Mouse (Mus musculus) hindbrain, embryonic 14.5 days (tissue): ENCODE measurements around the gene Herc3. TPM values are rescaled to one million over a fixed set of nuclear protein-coding genes. Genes with fewer than 3 reads are reported as not detected.
A peak's percentile ranks its signal among the peaks of the same experiment; 100 is the strongest.

Experiments
- ATAC-seq: fragments of 200-750 bp; cut with Nextera tagmentation; 2 replicates; pipeline ENCODE4 v1.8.0; 2017; ENCODE audit warnings: moderate number of reproducible peaks, mild to moderate bottlenecking, moderate TSS enrichment, moderate library complexity; ENCODE audit not compliant: low FRiP score
- DNase-seq: peaks from one replicate; pipeline ENCODE4 v3.0.0-alpha.2; 2015; ENCODE audit warnings: low spot score
- H3K27ac ChIP-seq: fragments of 300-500 bp; sonication (generic); 2 replicates; pipeline ENCODE4 v1.5.1; 2014; ENCODE audit warnings: mild to moderate bottlenecking, moderate library complexity
- H3K27me3 ChIP-seq: fragments of 300-500 bp; sonication (generic); 2 replicates; pipeline ENCODE4 v1.6.1; 2014; ENCODE audit warnings: mild to moderate bottlenecking, low read length, mixed read lengths; ENCODE audit not compliant: control insufficient read depth, insufficient read depth
- H3K36me3 ChIP-seq: fragments of 300-500 bp; sonication (generic); replicated peaks from 2 replicates; pipeline ENCODE4 v1.6.1; 2014; ENCODE audit not compliant: control insufficient read depth, insufficient read depth
- H3K4me1 ChIP-seq: fragments of 300-500 bp; sonication (generic); replicated peaks from 2 replicates; pipeline ENCODE4 v1.6.1; 2014; ENCODE audit warnings: antibody characterized with exemption, low read length, mixed read lengths; ENCODE audit not compliant: control insufficient read depth, insufficient read depth
- H3K4me2 ChIP-seq: fragments of 300-500 bp; sonication (generic); replicated peaks from 2 replicates; pipeline ENCODE4 v1.6.1; 2014; ENCODE audit warnings: mild to moderate bottlenecking, moderate library complexity
- H3K4me3 ChIP-seq: fragments of 300-500 bp; sonication (generic); replicated peaks from 2 replicates; pipeline ENCODE4 v1.5.1; 2014; ENCODE audit warnings: mild to moderate bottlenecking, low read length
- H3K9ac ChIP-seq: fragments of 300-500 bp; sonication (generic); 2 replicates; pipeline ENCODE4 v1.6.1; 2014
- H3K9me3 ChIP-seq: fragments of 300-500 bp; sonication (generic); 2 replicates; pipeline ENCODE4 v1.6.1; 2016; ENCODE audit warnings: low read length; ENCODE audit not compliant: control insufficient read depth
- WGBS: fragments of 180-500 bp; shearing (Covaris S2); extraction: QIAGEN DNeasy Blood & Tissue Kit; methylation state at CpG from one replicate; pipeline ENCODE4 v1.1.7; 2014; 5-methylcytosine and 5-hydroxymethylcytosine counted together
- polyA plus RNA-seq: library from polyadenylated mRNA; unstranded; fragments of >200 nt; fragmentation: Nextera tagmentation; extraction: Ambion mirVana; gene quantifications from 2 replicates; pipeline ENCODE4 v1.2.1, GENCODE M21; 2014

The Herc3 gene
- polyA plus RNA-seq, 1 experiment from 2014 or later, result 33.7 TPM

DNA sequence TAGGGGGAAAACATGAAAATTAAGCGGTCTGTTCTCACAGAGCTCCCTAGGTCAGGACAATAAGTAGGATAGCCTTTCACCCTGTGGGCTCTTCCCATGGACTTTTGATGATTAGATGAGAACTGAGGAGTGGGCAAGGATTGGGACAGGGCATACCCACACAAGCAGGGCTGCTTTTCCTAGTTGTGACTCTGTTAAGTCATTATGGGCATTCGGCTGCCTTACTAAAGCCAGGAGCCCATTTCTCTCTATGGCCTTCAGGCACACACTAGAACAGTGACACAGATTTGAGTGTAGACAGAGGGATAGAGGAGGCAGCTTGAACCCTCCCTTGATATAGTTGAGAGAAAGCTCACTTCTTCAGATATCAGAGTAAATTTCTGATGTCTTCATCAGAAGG lies 132.8 kb downstream of the Herc3 start:
- no peak overlapping the region for H3K27ac ChIP-seq
- no peak for ATAC-seq

DNA sequence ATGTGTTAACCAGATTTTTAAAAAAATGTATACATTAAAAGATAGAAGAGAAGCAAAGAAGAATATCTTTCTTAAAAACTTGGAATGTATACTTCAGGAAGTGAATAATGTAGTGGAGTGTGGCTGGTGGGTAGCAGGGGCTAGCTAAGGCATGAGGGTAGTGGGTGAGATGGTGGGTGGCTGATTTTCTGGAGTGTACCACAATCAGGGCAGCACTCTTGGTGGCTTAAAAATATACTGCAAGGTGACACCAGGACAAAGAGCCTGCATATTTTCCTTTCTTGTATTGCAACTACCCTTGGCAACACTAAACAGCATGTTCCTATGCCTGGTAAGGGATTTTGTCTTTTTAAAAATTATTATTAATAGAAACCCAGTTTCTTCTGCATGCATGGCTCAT lies 133.3 kb downstream of the Herc3 start:
- no peak overlapping the region for H3K4me2 ChIP-seq
- ATAC-seq (peak; percentile 5; the same call in 1 of the 2 replicates), DNase-seq (no peak)
- H3K9ac ChIP-seq, result no peak overlapping the region
- peaks cover 11% of the 10 kb centered on the region; the same call in 1 of the 2 replicates for H3K4me1 ChIP-seq
- H3K9me3 ChIP-seq, result no peaks in the 10 kb centered on the region
- no peak overlapping the region for H3K27ac ChIP-seq
- no peaks in the 10 kb centered on the region for H3K27me3 ChIP-seq
- no peak overlapping the region for H3K4me3 ChIP-seq
- H3K36me3 ChIP-seq, result no peaks in the 10 kb centered on the region

More for the DNA sequence above, 132.8 kb downstream of the Herc3 start:
- peaks cover 11% of the 10 kb centered on the region; the same call in 1 of the 2 replicates for H3K4me1 ChIP-seq
- H3K9ac ChIP-seq, result no peak overlapping the region
- no peak for DNase-seq
- H3K9me3 ChIP-seq, result no peaks in the 10 kb centered on the region
- no peaks in the 10 kb centered on the region for H3K27me3 ChIP-seq
- H3K4me2 ChIP-seq, result no peak overlapping the region
- H3K36me3 ChIP-seq, result no peaks in the 10 kb centered on the region
- WGBS, result 97% methylated on average over 2 of the region's 2 CpGs
- H3K4me3 ChIP-seq, result no peak overlapping the region

DNA sequence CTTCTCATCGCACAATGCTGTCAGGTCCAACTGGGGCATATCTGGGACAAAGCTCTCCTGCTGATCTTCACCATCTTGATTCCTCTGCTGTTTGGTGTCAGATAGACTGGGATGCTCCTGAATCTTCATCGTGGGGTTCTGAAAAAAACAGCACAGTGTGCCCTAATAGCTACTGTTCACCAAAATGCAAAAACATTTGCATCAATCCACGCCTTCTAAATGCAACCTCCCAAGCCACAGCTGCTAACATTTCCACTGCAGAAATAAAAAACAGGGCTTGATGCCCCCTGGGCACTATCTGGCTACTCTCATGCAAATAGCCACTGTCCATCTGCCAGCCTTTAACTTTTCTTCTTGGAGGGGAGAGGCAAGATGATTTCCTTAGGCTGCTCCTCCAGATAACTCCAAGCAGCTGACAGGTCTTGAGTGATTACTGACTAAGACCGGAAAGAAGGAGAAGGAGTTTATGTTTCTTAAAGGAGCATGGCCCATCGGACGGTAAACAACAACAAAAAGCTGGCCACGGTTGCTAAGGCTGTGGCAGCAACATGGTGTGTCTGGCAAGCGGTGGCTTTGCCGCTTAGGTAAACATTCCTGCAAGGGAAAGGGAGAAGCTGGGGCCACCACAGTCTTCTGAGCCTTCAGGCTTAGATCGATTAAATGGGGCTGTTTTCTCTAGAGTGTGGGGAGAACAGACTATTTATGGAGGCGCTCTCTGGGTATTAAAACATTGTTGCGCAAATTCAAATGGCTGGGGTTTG lies 134.0 kb downstream of the Herc3 start:
- DNase-seq (no peak), ATAC-seq (peak; percentile 72)
- no peak overlapping the region for H3K4me3 ChIP-seq
- H3K9me3 ChIP-seq, result no peaks in the 10 kb centered on the region
- no peaks in the 10 kb centered on the region for H3K27me3 ChIP-seq
- H3K9ac ChIP-seq, result no peak overlapping the region; the same call in 1 of the 2 replicates
- H3K36me3 ChIP-seq, result no peaks in the 10 kb centered on the region
- H3K4me2 ChIP-seq, result peak overlapping the region; percentile 35
- WGBS, result 23% methylated on average over 12 of the region's 12 CpGs
- H3K27ac ChIP-seq, result peak overlapping the region; percentile 54; the same call in 1 of the 2 replicates
- peaks cover 11% of the 10 kb centered on the region; the same call in 1 of the 2 replicates for H3K4me1 ChIP-seq

DNA sequence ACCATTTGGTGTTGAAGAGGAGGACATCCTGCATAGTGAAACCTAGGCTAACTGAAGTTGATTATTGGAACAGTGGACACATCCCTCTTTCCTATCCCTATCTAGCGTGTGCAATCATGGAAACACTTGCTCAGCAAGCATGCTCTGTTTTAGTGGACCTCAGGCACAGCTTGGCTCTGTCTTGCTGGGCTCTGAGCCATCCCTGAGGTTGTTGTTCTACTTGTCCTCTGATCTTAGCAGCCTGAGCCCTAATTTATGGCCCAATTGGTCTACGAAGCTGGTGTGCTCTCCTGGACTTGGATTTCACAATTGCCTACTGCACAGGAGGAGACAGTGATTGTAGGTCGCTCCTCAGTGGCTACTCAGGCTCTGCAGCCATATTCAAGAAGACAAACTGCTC lies 137.0 kb downstream of the Herc3 start:
- no peak for DNase-seq
- ATAC-seq, result no peak
- Histone ChIP-seq H3K4me2 (no peak overlapping the region), H3K9ac (no peak overlapping the region), H3K27me3 (no peaks in the 10 kb centered on the region), H3K36me3 (no peaks in the 10 kb centered on the region), H3K9me3 (no peaks in the 10 kb centered on the region), H3K27ac (no peak overlapping the region), H3K4me3 (no peak overlapping the region), H3K4me1 (peaks cover 11% of the 10 kb centered on the region; the same call in 1 of the 2 replicates)
- WGBS, result 89% methylated on average over 3 of the region's 3 CpGs

Other genes with a start within 250 kb of the Herc3 start
- 38.9 and 40.9 TPM in 2 replicates for gene Abcg2, start 246.9 kb upstream of the Herc3 start, polyA plus RNA-seq
- gene Nap1l5, start 75.6 kb downstream of the Herc3 start, polyA plus RNA-seq, result 338 and 425 TPM in 2 replicates
- 10.3 and 11.1 TPM in 2 replicates for gene Fam13a, start 193.1 kb downstream of the Herc3 start, polyA plus RNA-seq